Mouse (Mus musculus) megakaryocyte progenitor cell, adult 5-6 weeks (primary cell): Measurements from ENCODE around the gene Hoxa6. TPM values are rescaled to one million over a fixed set of nuclear protein-coding genes. Genes with fewer than 3 reads are reported as not detected.

ENCODE experiments used
- ATAC-seq: replicated peaks from 2 replicates; pipeline ENCODE4 v1.8.0; 2016; ENCODE audit warnings: mild to moderate bottlenecking, moderate TSS enrichment, inconsistent platforms; ENCODE audit not compliant: poor library complexity
- total RNA-seq, 2 experiments: library from RNA; stranded (forward) in 1 of 2; stranded (reverse) in 1 of 2; fragments of 157-497, 149-512 nt in 1 of 2; fragments of 200-1000 nt in 1 of 2; gene quantifications; 2 replicates each; pipeline versions ENCODE4 v1.2.3 to v1.2.4; 2015 to 2017

Hoxa6 gene
- total RNA-seq, 2 experiments from 2014 or later: 0.22 TPM; not detected in 1

DNA sequence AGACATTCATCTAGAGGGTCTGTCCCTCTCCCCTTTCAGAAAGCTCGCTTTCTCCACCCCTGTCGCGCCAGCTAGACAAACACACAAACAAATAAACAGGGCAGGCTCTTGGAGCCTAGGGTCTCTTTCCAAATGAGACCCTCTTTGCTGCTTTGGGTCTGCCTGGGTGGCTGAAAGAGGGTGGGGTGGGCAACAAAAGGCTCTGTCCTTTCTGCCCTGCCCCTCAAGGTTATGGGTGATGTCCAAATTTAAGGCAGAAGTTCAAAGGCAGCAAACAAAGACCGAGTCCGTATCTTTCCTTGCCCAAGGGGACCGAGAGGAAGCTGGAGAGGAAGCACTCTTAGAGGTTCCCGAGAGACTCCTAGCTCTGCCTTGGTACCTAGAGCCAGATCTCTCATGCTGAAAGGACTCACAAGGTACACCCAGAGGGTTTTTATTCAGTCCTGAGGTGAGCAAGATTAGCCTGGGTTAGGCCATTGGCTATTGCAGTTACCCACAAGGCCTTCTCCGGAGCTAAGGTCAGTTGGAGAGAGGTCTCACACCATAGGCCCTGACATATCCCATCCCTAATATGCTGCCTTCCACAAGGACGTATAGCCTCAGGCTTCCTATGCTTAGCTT lies 32.6 kb upstream of the Hoxa6 start:
- ATAC-seq: no peak

DNA sequence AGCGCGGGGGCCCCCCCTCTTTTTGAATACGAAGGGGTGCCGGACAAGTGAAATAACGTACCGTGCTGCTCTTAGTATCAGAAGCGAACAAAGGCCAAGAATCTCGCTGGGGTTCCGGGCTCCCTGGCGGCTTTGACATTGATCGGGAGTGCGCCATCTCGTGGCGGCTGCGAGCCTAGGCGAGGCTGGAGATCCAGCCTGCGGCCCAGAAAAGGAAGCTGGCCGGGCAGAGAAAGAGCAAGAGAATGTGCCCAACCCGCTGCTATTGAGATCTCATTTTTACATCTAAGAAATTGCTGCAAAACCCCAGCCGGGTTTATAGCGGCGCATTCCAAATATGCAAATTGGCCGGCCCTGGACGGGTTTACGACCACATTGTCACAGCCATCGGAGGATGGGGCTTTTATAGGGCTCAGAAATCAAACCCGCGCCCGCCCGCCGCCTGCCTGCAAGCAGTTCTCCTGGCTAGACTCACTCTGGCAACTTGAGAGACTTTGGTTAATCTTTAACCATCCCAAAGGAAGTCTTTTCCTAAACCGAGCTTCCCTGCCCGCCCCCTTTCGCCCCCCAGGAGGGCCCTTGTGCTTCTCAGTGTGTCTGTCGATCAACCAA lies 32.0 kb upstream of the Hoxa6 start, which contains the start of gene Hoxa10:
Hoxa10 (minus strand) TSS at position 466 of the 612 bp plus-strand sequence.
- ATAC-seq: peak; percentile 90

DNA sequence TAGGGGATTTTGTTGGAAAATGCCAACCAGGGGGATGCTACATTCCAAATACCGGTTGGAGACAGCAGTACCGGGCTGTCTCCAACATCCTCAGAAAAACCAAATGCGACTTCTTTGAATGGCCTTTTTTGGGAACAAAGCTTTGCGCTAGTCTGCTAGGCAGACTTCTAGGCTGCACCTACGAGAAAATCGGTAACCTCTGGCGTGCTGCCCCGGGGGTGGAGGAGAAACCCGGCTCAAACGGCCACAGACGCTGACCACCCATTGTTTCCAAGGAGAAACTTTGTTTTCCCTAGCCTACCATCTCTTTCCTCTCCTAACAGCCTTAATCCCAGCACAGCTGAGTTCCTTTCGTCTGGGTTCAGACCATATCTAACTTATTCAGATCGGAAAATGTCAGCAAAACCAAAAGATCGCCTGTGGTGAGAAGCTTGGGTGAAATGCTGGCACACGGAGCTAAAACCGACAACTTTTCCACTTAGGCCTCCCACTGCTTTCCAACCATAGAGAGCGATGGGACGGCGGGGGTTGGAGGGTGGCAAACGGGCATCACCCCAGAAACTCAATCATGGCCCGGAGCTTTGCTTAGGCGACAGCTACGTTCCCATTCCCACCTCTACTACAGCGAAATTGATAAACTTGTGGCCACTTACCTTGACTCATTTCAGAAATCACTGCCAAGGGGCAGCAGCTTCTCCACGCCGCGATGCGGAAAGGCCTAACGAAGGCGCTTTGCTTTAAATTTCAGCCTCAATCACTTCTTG lies 31.3 kb upstream of the Hoxa6 start:
- ATAC-seq: no peak

DNA sequence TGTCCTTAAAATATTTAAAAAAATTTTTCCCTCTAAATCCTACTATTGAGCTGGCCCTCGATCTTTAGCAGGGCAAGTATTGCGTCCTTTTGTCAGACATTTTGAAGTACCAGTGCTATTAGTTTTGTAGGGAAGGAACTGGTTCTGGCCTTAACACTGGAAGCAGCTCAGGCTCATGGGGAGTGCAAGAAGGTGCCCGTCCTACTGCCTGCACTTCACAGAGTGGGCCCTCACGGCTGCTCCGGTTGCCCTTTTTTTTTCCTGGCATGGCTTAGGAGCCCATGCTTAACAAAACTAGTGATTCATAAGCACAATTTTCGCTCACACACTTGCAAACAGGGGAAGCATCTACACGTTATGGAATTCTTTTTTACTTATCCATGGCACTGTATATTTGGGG lies 30.5 kb upstream of the Hoxa6 start:
- no peak for ATAC-seq

DNA sequence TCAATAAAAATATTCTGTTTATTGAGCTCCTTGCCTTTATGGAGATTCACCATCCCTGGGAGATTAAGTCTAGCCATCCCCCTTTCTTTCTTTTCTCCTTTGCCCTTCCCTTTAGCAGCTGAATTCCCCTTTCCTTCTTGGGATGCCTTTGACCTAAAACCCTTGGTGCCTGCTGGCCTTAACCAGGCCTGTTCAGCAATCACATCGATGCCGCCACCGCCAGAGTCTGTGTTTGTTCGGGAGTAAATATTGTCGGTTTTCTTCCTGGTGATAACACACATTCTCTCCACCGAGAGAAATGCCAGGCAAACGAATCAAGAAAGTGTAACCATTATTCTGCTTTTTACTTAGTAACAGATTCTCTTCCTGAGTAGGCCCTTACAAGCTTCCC lies 29.6 kb upstream of the Hoxa6 start:
- no peak for ATAC-seq

DNA sequence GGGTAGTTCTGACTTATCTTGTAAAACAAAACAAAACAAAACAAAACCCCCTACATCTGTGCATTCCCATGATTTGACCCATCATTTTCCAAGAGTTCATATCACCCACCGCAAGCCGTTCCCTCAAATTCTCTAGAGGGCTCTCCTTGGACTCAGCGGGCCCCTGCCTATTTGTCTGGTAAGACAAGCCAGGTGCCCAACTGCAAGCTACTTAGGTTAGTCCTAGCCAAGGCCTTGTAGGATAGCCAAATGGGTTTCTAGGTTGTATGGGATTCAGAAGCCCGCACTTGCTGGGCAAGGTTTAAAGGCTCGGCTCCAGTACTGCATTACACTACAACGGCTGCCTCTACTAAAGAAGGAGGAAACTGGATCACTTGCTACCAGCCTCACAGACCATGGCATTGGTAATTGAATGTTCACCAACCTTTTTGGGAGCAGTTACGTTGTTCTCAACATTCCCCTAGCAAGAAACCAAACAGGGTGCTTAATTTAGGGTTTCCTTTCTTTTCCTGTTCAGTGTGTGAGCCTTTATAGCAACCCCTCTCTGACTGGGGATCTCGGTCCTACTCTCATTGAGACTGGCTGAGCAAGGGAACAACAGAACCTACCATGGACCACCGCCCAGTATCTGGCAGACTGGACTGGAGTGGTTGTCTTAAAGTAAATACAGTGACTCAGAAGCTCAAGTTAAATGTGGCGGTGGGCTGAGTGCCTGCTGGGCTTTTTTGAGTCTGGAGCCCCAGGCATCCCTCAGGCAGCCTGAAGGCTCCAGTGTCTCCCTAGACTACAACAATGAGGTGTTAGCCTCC lies 29.0 kb upstream of the Hoxa6 start:
- no peak for ATAC-seq

DNA sequence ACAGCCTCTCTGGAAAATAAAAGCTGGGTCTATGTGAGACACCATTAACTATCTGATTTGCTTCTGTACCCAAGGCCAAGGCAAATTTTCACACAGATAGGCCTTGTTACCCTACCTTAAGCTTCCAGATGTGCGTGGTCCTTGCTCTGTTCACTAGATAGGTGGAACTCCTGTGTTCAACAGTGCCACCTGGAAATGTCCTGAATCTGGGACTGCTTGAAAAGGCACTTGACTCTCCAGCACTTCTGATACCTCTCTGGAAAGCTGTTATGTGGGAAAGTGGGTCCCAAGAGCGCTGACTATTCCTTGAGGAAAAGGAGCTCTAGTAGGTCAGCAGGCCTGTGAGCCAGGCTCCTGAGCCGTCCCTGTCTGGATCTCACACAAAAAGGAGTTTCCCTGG lies 28.3 kb upstream of the Hoxa6 start:
- ATAC-seq: no peak

DNA sequence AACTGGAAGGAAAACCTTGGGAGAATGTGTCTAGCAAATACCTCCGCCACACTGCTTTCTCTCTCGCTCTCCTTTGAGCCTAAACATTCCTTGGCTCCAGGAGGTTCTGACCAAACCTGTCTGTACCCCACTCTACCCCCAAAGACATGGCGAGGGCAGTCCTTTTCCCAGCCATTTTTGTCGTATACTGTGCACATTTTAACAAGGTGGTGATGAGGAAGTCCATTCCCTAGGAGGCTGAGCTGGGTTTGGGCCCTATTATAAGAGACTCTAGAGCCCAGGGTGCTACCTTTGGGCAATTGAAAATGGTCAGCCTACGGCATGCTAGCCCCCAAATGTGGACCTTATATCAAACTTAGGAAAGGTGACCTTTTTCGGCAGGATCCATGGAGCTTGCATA lies 27.3 kb upstream of the Hoxa6 start:
- no peak for ATAC-seq

DNA sequence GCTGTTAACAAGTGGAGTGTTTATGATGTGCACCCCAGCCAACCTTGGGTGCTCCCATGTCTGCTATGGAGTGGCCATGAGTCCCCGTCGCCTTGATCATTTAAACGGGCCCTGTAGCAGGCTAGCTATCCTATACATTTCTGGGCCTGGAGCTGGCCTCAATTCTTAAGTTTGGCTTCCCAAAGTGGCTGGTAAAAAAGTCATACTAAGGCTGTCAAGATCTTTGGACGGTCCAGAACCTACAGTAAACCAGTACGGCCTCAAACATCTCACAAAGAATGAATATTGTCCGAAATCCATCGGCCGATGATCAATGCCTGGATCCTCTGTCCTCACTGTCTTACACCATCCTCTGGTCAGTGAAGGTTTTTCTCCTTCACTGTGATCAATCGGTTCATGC lies 26.7 kb upstream of the Hoxa6 start:
- ATAC-seq: no peak

DNA sequence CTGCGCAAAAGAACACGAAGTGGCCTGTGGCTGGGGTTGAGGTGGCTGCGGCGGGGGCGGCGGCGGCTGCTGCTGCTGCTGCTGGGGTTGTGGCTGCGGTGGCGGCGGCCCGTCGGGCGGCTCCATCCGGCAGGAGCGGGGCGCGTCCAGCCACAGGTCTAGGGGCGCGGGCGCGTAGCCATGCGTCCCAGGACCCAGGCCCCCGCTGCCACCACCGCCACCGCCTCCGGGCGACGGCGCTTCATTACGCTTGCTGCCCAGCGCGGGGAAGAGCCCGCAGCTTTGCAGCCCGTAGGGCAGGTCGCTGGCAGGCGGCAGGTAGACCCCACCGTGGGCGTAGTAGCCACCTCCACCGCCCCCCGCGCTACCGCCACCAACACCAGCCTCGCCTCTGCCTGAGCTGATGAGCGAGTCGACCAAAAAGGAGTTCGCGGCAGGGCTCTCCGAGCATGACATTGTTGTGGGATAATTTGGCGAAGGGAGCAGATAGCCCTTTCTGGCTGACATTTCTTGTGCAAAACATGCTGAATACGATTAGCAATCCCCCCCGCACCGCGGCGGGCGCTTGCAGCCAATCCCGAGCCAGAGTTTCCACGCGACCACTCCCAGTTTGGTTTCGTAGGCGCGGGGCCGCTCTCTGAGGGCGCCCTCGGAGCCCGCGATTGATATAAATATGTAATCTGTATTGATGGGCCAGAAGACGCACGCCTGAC lies 26.1 kb upstream of the Hoxa6 start:
- no peak for ATAC-seq

DNA sequence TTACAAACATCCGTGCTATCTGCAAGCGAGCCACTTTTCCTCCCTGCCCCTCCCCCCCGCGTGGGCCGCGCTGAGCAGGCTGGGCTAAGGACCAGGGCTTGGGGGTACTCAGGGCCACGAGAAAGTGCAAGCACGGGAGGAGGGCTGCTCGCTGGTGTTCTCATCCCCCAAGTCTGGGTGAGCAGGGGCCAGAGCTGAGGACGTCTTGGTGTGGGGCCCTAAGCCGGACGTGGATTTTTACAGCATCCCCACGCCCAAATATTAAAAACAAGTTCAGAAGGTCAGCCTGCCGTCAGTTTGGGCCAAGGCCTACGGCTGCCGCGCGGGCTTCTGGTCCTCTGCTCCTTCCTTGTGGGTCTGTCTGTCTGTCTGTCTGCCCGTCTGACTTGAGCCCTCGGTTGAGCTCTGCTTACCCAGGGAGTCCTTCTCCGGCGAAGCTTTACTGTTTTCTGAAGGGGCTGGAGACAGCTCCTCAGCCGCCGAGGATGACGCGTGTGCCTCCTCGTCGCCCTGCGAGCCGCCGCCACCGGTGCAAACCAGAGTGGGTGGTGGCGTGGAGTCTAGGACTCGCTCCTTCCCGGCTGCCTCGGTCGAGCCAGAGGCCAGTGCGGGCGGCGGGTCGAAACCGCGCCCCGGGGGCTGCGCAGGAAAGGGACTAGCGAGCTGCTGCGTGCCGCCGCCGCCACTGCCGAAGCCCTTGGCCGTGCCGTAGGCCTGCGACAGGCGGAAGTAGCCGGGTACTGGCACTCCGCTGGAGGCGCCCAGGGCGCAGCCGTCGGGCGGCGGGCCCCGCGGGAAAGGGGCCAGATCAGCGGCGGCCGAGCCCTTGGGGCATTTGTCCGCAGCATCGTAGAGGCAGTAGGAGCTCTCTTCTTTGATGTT lies 25.3 kb upstream of the Hoxa6 start:
- no peak for ATAC-seq

DNA sequence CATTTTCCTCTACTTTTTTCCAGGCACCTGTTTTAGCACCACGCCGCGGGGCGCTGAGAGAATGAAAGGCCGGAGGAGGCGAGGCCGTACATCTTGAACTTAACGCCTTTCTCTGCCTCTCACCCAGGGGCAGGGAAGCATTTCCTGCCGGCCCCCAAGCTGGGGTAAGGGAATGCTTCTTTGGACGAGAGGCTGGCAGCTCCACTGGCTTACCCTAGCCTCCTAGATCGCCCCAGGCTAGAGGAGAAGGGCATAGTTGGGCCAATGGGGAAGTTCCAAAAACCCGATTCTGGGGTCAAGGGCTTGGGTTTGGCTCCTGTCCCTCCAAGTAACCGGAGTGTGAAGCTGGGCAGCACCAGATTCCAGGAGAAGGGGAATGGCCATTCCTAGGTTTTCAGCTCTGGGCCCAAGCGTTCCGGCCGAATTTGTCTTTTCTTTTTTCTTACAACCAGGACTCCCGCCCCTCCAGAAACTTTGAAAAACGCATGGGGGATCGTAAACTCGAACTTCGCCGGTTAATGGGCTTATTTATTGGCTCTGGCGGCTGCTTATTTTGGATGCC lies 24.5 kb upstream of the Hoxa6 start:
- ATAC-seq: no peak

DNA sequence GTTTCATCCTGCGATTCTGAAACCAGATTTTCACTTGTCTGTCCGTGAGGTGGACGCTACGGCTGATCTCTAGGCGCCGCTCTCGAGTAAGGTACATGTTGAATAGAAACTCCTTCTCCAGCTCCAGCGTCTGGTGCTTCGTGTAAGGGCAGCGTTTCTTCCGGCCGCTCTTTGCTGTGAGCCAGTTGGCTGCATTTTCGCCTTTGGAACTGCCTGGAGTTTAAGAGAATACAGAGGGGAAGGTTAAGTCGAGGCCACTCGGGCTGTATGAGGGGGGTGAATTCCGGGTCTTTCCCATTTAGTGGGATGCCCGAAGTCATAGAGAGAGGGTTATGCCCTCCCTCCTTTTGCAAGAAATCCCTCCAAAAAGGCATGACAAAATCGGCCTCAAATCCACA lies 24.0 kb upstream of the Hoxa6 start:
- ATAC-seq: no peak

DNA sequence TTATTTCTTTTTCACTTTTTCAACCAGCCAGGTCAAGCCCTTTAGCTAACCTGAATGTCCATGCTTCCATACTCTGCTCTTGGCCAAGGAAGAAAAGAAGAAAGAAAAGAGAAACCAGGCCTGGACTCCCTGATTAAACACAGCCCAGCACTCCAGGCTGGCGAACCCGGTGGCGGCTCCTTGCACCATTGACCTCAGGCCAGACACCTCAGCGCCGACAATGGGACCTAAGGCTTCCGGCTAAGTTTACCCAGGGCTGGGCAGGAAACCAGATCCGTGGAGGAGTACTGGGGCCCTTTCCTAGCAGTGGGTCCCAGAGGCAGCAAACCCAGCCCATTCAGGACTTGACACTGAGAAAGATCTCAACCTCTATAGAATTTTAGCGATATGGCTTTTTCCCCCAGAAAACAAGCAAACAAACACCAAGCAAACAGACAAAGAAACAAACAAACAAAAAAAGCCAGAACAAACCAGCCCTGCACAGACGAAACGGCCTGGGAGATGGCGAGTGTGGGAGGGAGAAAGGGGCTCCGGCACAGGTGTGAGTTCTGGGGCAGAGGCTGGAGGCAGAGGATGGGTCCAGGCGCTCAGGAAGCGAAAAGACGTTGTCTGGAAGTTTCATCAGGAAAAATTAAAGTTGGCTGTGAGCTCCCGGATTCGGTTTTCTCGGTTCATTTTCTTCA lies 23.5 kb upstream of the Hoxa6 start:
- no peak for ATAC-seq

DNA sequence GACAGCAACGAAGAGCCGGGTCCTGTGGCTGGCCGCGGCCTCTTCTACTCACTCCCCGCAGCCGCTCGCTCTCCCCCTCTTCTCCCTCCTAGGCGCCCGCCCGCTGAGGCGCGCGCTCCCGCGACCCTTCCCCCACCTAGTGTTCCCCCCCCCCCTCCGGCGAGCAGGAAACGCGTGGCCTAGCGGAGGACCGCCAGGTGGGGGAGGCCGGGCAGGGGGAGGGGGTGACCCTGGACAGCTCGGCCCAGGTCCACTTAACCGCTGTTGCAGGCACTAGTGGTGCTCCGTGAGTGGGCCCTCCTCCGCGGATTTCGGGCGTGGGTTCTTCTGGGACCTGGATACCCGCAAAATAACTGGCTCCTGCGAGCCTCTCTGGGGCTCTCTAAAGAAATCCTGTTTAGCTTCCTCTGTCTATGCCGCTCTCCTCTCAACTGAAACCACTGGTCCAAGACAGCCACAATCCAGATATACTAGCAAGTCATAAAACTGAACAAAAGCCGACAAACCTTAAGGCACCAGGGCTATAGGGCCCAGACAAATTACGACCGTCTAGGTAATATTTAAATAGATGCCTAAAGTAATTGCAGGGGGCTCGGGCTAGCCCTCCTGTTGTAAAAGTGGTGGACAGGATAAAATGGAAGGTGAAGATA lies 22.1 kb upstream of the Hoxa6 start, which contains the start of gene Hoxa9:
Hoxa9 (minus strand) TSS at position 574 of the 650 bp plus-strand sequence.
- ATAC-seq: no peak

DNA sequence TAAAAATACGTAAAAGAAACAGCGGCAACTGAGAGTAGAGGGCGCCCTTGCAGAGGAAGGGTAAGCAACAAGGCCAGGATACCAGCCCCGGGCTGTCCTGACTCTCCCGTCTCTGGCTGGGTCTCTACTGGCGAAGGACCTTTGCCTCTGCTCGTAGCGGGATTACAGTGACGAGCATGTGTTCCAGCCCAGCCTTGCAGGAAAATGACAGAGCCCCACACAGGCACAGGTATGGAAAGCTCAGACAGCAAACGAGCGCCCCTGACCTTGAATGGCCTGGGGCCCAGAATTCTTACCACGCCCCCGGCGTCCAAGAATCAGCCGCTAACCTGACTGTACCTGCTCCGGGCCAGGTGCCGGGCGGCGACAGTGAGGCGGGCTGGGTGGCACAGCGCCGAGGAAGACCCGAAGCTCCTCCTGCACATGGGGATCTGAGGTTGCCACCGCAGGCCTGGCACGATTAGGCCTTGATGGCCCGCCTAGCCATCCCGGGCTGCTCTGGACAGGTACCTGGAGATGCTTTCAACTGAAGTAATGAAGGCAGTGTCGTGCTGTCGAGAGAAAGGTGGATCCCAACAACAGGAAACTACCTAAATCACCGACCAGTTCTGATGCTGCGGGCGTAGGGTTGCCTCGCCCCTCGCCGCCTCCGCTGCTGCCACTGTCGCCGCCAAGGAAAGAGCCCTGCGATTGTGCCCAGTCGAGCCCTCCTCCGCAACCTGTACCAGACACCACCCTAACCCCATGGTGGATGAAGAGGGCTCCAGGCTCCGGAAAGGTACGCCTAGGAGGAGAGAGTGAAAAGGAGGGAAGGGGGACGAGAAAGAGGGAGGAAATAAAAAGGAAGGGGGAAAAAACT lies 21.3 kb upstream of the Hoxa6 start:
- 0 out of 2 replicates have a peak, but pooled peaks have one; percentile 18 for ATAC-seq
